In the genomic region with DNA sequence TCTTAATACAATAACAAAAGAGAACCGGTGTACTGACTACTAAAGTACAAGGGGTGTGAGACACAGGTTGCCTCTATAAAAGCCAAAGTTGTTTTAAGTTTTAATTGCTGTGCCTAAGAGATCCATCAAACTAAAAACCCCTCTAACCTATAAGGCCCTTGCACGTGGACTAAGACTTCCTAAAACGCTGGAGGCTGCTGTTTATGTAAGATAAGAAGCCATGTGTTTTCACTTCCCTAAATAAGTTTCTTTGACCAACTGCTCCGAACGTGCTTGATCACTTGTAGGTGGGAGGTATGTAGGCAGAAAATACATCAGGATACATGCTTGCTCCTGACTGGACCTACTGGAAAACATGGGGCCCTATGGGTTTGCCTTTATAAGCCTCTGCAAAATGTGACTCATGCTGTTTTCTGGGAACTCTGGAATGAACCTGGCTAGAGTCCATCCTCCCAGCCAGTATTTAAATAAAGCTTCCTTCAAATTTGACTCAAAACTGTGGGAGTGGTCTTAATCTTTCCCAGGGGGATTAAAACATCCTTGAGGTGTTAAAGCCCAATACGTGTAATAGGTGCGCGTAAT, we compare ENCODE assay signal across 14 mouse cellular contexts. TPM values are rescaled to one million over a fixed set of nuclear protein-coding genes. Genes with fewer than 3 reads are reported as not detected.
DNase-seq lines count a peak whose midpoint lies in the region; TF ChIP-seq lines count a peak whose summit lies in the region.
"Had no signal": no experiment of that assay in that cellular context is flagged by ENCODE, and none has a peak within 500 bp of the region (broad histone marks: within the 10 kb centered on the region; RNA-seq: fewer than 3 reads in every experiment).

No protein-coding gene starts in this region.

- H3K27ac ChIP-seq in heart, embryonic 10.5 days: no peak overlapping the region
- H3K27ac ChIP-seq in embryonic fibroblast, embryonic 13.5 days (ENCODE audit: insufficient read depth, low read length): peak overlapping the region; percentile 88
- H3K27ac ChIP-seq in thymus, adult 2 months (ENCODE audit: control insufficient read depth, insufficient read depth, low read length): no peak overlapping the region
- H3K27ac ChIP-seq: forebrain, embryonic 15.5 days had no signal

- no peak for TF ChIP-seq CTCF in embryonic fibroblast, embryonic 13.5 days (IDR thresholded peaks at IDR 0.05; ENCODE audit: borderline replicate concordance, insufficient read depth, low read length)
- no peak for TF ChIP-seq CTCF in thymus, adult 2 months (IDR thresholded peaks at IDR 0.05; ENCODE audit: borderline replicate concordance, control insufficient read depth, extremely low read depth, insufficient read depth, low read length, poor library complexity)

- peak; percentile 46 for DNase-seq in heart, embryonic 10.5 days (ENCODE audit: low spot score)
- no peak for DNase-seq in heart, adult 11 months
- peak; percentile 4 for DNase-seq in right cerebral cortex, adult 18-20 months
- DNase-seq in right cerebral cortex, postnatal 14 days: no peak
- DNase-seq in thymus, postnatal 36 days: no peak
- no peak for DNase-seq in right cerebral cortex, adult 2 months (ENCODE audit: low spot score in 2 of 2)
- DNase-seq in thymus, adult 2 months: no peak
- DNase-seq: cerebellum, adult 11 months; kidney, adult 2 months; liver had no signal

- no peak overlapping the region for H3K4me3 ChIP-seq in heart, embryonic 10.5 days
- no peak overlapping the region for H3K4me3 ChIP-seq in embryonic fibroblast, embryonic 13.5 days (ENCODE audit: insufficient read depth, low read length)
- no peak overlapping the region for H3K4me3 ChIP-seq in thymus, adult 2 months (ENCODE audit: control insufficient read depth, insufficient read depth, low read length)
- H3K4me3 ChIP-seq: forebrain, embryonic 15.5 days; myocyte had no signal

- H3K27me3 ChIP-seq in heart, embryonic 10.5 days (ENCODE audit: insufficient read depth, poor library complexity, severe bottlenecking): no peaks in the 10 kb centered on the region
- H3K27me3 ChIP-seq in thymus, adult 2 months (ENCODE audit: control insufficient read depth, insufficient read depth, low read length): no peaks in the 10 kb centered on the region
- H3K27me3 ChIP-seq: forebrain, embryonic 15.5 days had no signal

- no peak for TF ChIP-seq POLR2A in embryonic fibroblast, embryonic 13.5 days (IDR thresholded peaks at IDR 0.05; ENCODE audit: low read depth, low read length)
- TF ChIP-seq POLR2A in thymus, adult 2 months (IDR thresholded peaks at IDR 0.05; ENCODE audit: control insufficient read depth, extremely low read depth, insufficient read depth, low read length, poor library complexity): no peak

- WGBS in heart, embryonic 10.5 days: 51% methylated on average over 8 of the region's 8 CpGs
- 65% methylated on average over 8 of the region's 8 CpGs for WGBS in thymus, adult 2 months

- H3K36me3 ChIP-seq in heart, embryonic 10.5 days: no peaks in the 10 kb centered on the region
- no peaks in the 10 kb centered on the region for H3K36me3 ChIP-seq in thymus, adult 2 months (ENCODE audit: control insufficient read depth, insufficient read depth, low read length)
- H3K36me3 ChIP-seq: forebrain, embryonic 15.5 days had no signal

- no peaks in the 10 kb centered on the region for H3K9me3 ChIP-seq in heart, embryonic 10.5 days
- H3K9me3 ChIP-seq: forebrain, embryonic 15.5 days had no signal

- no peaks in the 10 kb centered on the region for H3K4me1 ChIP-seq in heart, embryonic 10.5 days
- peaks cover under 1% of the 10 kb centered on the region; the same call in 1 of the 2 replicates for H3K4me1 ChIP-seq in embryonic fibroblast, embryonic 13.5 days (ENCODE audit: control insufficient read depth, insufficient read depth, low read length)
- no peaks in the 10 kb centered on the region for H3K4me1 ChIP-seq in thymus, adult 2 months (replicated peaks; ENCODE audit: control insufficient read depth, insufficient read depth, low read length)
- H3K4me1 ChIP-seq: forebrain, embryonic 15.5 days had no signal

RNA-seq across cellular contexts. Expression of gene Gm815, which starts 31.9 kb away (rescaled TPM):
- not detected in 2 replicates for polyA plus RNA-seq in heart, embryonic 10.5 days (2016; fragmentation: Nextera tagmentation; extraction: Ambion mirVana)
- polyA plus RNA-seq in embryonic fibroblast, embryonic 13.5 days (2011; ENCODE audit: insufficient read length, low read depth, missing spikeins): not detected in 2 replicates
- not detected in 2 replicates for polyA plus RNA-seq in thymus, adult 2 months (2012; rRNA removed)
- polyA plus RNA-seq: forebrain, embryonic 15.5 days; hindbrain, embryonic 16.5 days; kidney, adult 2 months; myocyte had no signal

Comparison
In these comparisons a context has a peak if more than half of its experiments do, and no peak if none do; other contexts are left out.
1. DNase-seq: peak in heart, embryonic 10.5 days (single experiment) and right cerebral cortex, adult 18-20 months (single experiment); none in heart, adult 11 months (single experiment), right cerebral cortex, postnatal 14 days (single experiment), thymus, postnatal 36 days (0 of 2), right cerebral cortex, adult 2 months (0 of 2) and thymus, adult 2 months (single experiment).